Mouse (Mus musculus): Measurements from ENCODE around the gene Scgb2b26.
"Not testable (repeated sequence)": the region's sequence is repeated elsewhere in the genome, so short reads cannot be mapped to it uniquely, and the experiment has no call there.

Scgb2b26 gene

GRCm38 (mm10) chr7:33944940-33945339, at the start of gene Scgb2b26:
Gene Scgb2b26 (minus strand): TSS chr7:33945040.
- no peak for ATAC-seq (ENCODE audit: insufficient number of reproducible peaks, low FRiP score, low TSS enrichment)

- ATAC-seq (ENCODE audit: insufficient number of reproducible peaks, low FRiP score, low TSS enrichment), result not testable (repeated sequence)
These were observed 37.4 kb upstream of the Scgb2b26 start for GRCm38 (mm10) chr7:33982281-33982680.

GRCm38 (mm10) chr7:33902982-33903381, 41.9 kb downstream of the Scgb2b26 start:
- ATAC-seq (ENCODE audit: insufficient number of reproducible peaks, low FRiP score, low TSS enrichment), result no peak

- ATAC-seq (ENCODE audit: insufficient number of reproducible peaks, low FRiP score, low TSS enrichment), result no peak
These were observed 44.0 kb downstream of the Scgb2b26 start for GRCm38 (mm10) chr7:33900803-33901202.

GRCm38 (mm10) chr7:33900007-33900406, 44.8 kb downstream of the Scgb2b26 start:
- ATAC-seq (ENCODE audit: insufficient number of reproducible peaks, low FRiP score, low TSS enrichment), result no peak
